Mouse (Mus musculus): ENCODE measurements around the gene Ttyh3.

- TF ChIP-seq CTCF (IDR thresholded peaks at IDR 0.05; ENCODE audit: control insufficient read depth, insufficient read depth, low read length) (no peak), POLR2A (IDR thresholded peaks at IDR 0.05; ENCODE audit: borderline replicate concordance, control insufficient read depth, low read depth, low read length) (no peak)
These were observed 48.9 kb downstream of the Ttyh3 start for GRCm38 (mm10) chr5:140599939-140600338.
